Mouse (Mus musculus) splenic B cell, adult 2 months (primary cell): ENCODE results near the gene Fxyd5.
A peak's percentile ranks its signal among the peaks of the same experiment; 100 is the strongest.

ENCODE experiments used
- DNase-seq: peaks from one replicate; pipeline ENCODE4 v3.0.0-alpha.2; 2011; ENCODE audit warnings: low read depth, low spot score
- H3K27me3 ChIP-seq: 2 replicates; pipeline ENCODE4 v1.6.1; 2012; ENCODE audit warnings: mild to moderate bottlenecking, low read length, moderate library complexity, mixed read lengths; ENCODE audit not compliant: control insufficient read depth, poor library complexity, insufficient read depth, severe bottlenecking
- H3K36me3 ChIP-seq: 2 replicates; pipeline ENCODE4 v1.6.1; 2012; ENCODE audit warnings: mild to moderate bottlenecking, low read length, moderate library complexity, mixed read lengths; ENCODE audit not compliant: control insufficient read depth, poor library complexity, insufficient read depth, severe bottlenecking

Gene Fxyd5

GRCm38 (mm10) chr7:31040281-31041022 lies 1.8 kb downstream of the Fxyd5 start:
- Histone ChIP-seq H3K27me3 (no peaks in the 10 kb centered on the region), H3K36me3 (peaks cover 2% of the 10 kb centered on the region; the same call in 1 of the 2 replicates)
- DNase-seq, result no peak

GRCm38 (mm10) chr7:31039011-31039410 lies 3.3 kb downstream of the Fxyd5 start:
- H3K27me3 ChIP-seq, result no peaks in the 10 kb centered on the region
- no peak for DNase-seq
- H3K36me3 ChIP-seq, result peaks cover 2% of the 10 kb centered on the region; the same call in 1 of the 2 replicates

GRCm38 (mm10) chr7:31037675-31038074 lies 4.6 kb downstream of the Fxyd5 start:
- H3K27me3 ChIP-seq, result no peaks in the 10 kb centered on the region
- no peak for DNase-seq
- H3K36me3 ChIP-seq, result peaks cover 2% of the 10 kb centered on the region; the same call in 1 of the 2 replicates

- peaks cover 2% of the 10 kb centered on the region; the same call in 1 of the 2 replicates for H3K36me3 ChIP-seq
- peak; percentile 36 for DNase-seq
These were observed 5.4 kb downstream of the Fxyd5 start for GRCm38 (mm10) chr7:31036917-31037316.

GRCm38 (mm10) chr7:31035291-31035690 lies 7.0 kb downstream of the Fxyd5 start:
- peak; percentile 49 for DNase-seq
- no peaks in the 10 kb centered on the region for H3K27me3 ChIP-seq
- H3K36me3 ChIP-seq, result peaks cover 2% of the 10 kb centered on the region; the same call in 1 of the 2 replicates

More at GRCm38 (mm10) chr7:31036917-31037316, 5.4 kb downstream of the Fxyd5 start:
- H3K27me3 ChIP-seq, result no peaks in the 10 kb centered on the region

GRCm38 (mm10) chr7:31034789-31035188 lies 7.5 kb downstream of the Fxyd5 start:
- Histone ChIP-seq H3K36me3 (peaks cover 2% of the 10 kb centered on the region; the same call in 1 of the 2 replicates), H3K27me3 (no peaks in the 10 kb centered on the region)
- DNase-seq, result peak; percentile 54

- H3K36me3 ChIP-seq, result no peaks in the 10 kb centered on the region; the same call in 1 of the 2 replicates
- H3K27me3 ChIP-seq, result no peaks in the 10 kb centered on the region
- peak; percentile 72 for DNase-seq
These were observed 8.7 kb downstream of the Fxyd5 start for GRCm38 (mm10) chr7:31033409-31034165.

GRCm38 (mm10) chr7:31031731-31032130 lies 10.6 kb downstream of the Fxyd5 start:
- DNase-seq, result no peak
- H3K27me3 ChIP-seq, result no peaks in the 10 kb centered on the region
- no peaks in the 10 kb centered on the region; the same call in 1 of the 2 replicates for H3K36me3 ChIP-seq

GRCm38 (mm10) chr7:31030717-31031116 lies 11.6 kb downstream of the Fxyd5 start:
- no peak for DNase-seq
- no peaks in the 10 kb centered on the region; the same call in 1 of the 2 replicates for H3K36me3 ChIP-seq

GRCm38 (mm10) chr7:31028609-31029008 lies 13.7 kb downstream of the Fxyd5 start:
- H3K27me3 ChIP-seq, result no peaks in the 10 kb centered on the region
- no peak for DNase-seq
- H3K36me3 ChIP-seq, result no peaks in the 10 kb centered on the region

More at GRCm38 (mm10) chr7:31030717-31031116, 11.6 kb downstream of the Fxyd5 start:
- no peaks in the 10 kb centered on the region for H3K27me3 ChIP-seq

GRCm38 (mm10) chr7:31017104-31017901 lies 25.0 kb downstream of the Fxyd5 start:
- no peaks in the 10 kb centered on the region; the same call in 1 of the 2 replicates for H3K27me3 ChIP-seq
- peak; percentile 73 for DNase-seq

GRCm38 (mm10) chr7:31012971-31013370 lies 29.3 kb downstream of the Fxyd5 start:
- no peaks in the 10 kb centered on the region; the same call in 1 of the 2 replicates for H3K27me3 ChIP-seq
- no peaks in the 10 kb centered on the region for H3K36me3 ChIP-seq
- DNase-seq, result no peak

More at GRCm38 (mm10) chr7:31017104-31017901, 25.0 kb downstream of the Fxyd5 start:
- no peaks in the 10 kb centered on the region for H3K36me3 ChIP-seq

GRCm38 (mm10) chr7:31008889-31009288 lies 33.4 kb downstream of the Fxyd5 start:
- DNase-seq, result no peak
- Histone ChIP-seq H3K36me3 (no peaks in the 10 kb centered on the region), H3K27me3 (no peaks in the 10 kb centered on the region)

GRCm38 (mm10) chr7:31008175-31008574 lies 34.1 kb downstream of the Fxyd5 start:
- Histone ChIP-seq H3K36me3 (no peaks in the 10 kb centered on the region), H3K27me3 (no peaks in the 10 kb centered on the region)
- no peak for DNase-seq
